Mouse (Mus musculus) CH12.LX (cell line): ENCODE data around the gene Plekhm1. TPM values are rescaled to one million over a fixed set of nuclear protein-coding genes. Genes with fewer than 3 reads are reported as not detected.

ENCODE experiments used
- DNase-seq: peaks from one replicate; pipeline ENCODE4 v3.0.0-alpha.2; 2013; ENCODE audit errors: extremely low read depth
- H3K27ac ChIP-seq: 2 replicates; pipeline ENCODE4 v1.5.1; 2012; ENCODE audit warnings: low read depth, mild to moderate bottlenecking, control low read depth, moderate library complexity; ENCODE audit not compliant: insufficient read depth
- H3K27me3 ChIP-seq: replicated peaks from 2 replicates; pipeline ENCODE3; 2012; ENCODE audit warnings: inconsistent platforms
- H3K36me3 ChIP-seq, 2 experiments: replicated peaks in 1 of 2; 2 replicates each; pipeline versions ENCODE3 to v1.6.1; 2012; ENCODE audit warnings: inconsistent platforms in 1 of 2, low read length in 1 of 2, mild to moderate bottlenecking in 1 of 2, mixed read lengths in 1 of 2, moderate library complexity in 1 of 2; ENCODE audit not compliant: control insufficient read depth in 1 of 2, insufficient read depth in 1 of 2
- H3K4me1 ChIP-seq, 2 experiments: 2 replicates each; pipeline ENCODE4 v1.6.1; 2012; ENCODE audit warnings: inconsistent platforms in 1 of 2, moderate library complexity in 1 of 2; ENCODE audit not compliant: insufficient read depth in 2 of 2, control insufficient read depth in 1 of 2
- H3K4me2 ChIP-seq: 2 replicates; pipeline ENCODE4 v1.6.1; 2012; ENCODE audit warnings: low read depth, mild to moderate bottlenecking, control low read depth; ENCODE audit not compliant: poor library complexity, insufficient read depth, severe bottlenecking
- H3K4me3 ChIP-seq, 3 experiments: fragments of 150-350 bp in 1 of 3; sonication (generic) in 1 of 3; replicated peaks in 1 of 3; 2 replicates each; pipeline versions ENCODE3 to v1.5.1; 2011 to 2012; ENCODE audit warnings: low read depth in 2 of 3, low read length in 2 of 3, mild to moderate bottlenecking in 2 of 3, moderate library complexity in 2 of 3, control low read depth in 1 of 3, improper control_type of control experiment in 1 of 3, inconsistent platforms in 1 of 3, mixed read lengths in 1 of 3; ENCODE audit not compliant: poor library complexity in 1 of 3
- H3K79me2 ChIP-seq: replicated peaks from 2 replicates; pipeline ENCODE4 v1.6.1; 2012; ENCODE audit warnings: mild to moderate bottlenecking, moderate library complexity; ENCODE audit not compliant: control insufficient read depth, poor library complexity, insufficient read depth, severe bottlenecking; ENCODE audit errors: extremely low read depth
- H3K9ac ChIP-seq: 2 replicates; pipeline ENCODE4 v1.6.1; 2012; ENCODE audit warnings: low read depth, mild to moderate bottlenecking, control low read depth, moderate library complexity; ENCODE audit not compliant: insufficient read depth
- H3K9me3 ChIP-seq: replicated peaks from 2 replicates; pipeline ENCODE3; 2012; ENCODE audit warnings: low read length, inconsistent platforms, mixed read lengths
- BHLHE40 ChIP-seq: IDR thresholded peaks from 2 replicates; pipeline ENCODE4 v1.6.1; 2011; ENCODE audit warnings: mild to moderate bottlenecking, low read depth, low read length, improper control_type of control experiment
- CTCF ChIP-seq, 2 experiments: IDR thresholded peaks in 1 of 2; conservative IDR thresholded peaks in 1 of 2; 2 replicates each; pipeline ENCODE4 v1.5.1; 2011 to 2012; ENCODE audit warnings: low read depth in 2 of 2, low read length in 2 of 2, improper control_type of control experiment in 1 of 2, inconsistent platforms in 1 of 2, mild to moderate bottlenecking in 1 of 2, moderate library complexity in 1 of 2
- E2F4 ChIP-seq: IDR thresholded peaks from 2 replicates; pipeline ENCODE4 v1.6.1; 2011; ENCODE audit warnings: low read depth, low read length, improper control_type of control experiment; ENCODE audit not compliant: insufficient replicate concordance
- ELF1 ChIP-seq: IDR thresholded peaks from 2 replicates; pipeline ENCODE4 v1.6.1; 2014; ENCODE audit warnings: low read depth, mild to moderate bottlenecking, inconsistent platforms, low read length, improper control_type of control experiment
- EP300 ChIP-seq: IDR thresholded peaks from 2 replicates; pipeline ENCODE4 v1.6.1; 2011; ENCODE audit warnings: low read length, improper control_type of control experiment
- GABPA ChIP-seq: IDR thresholded peaks from 2 replicates; pipeline ENCODE4 v1.6.1; 2012; ENCODE audit warnings: low read depth, low read length, improper control_type of control experiment, inconsistent platforms; ENCODE audit not compliant: insufficient replicate concordance
- HCFC1 ChIP-seq: IDR thresholded peaks from 2 replicates; pipeline ENCODE4 v1.6.1; 2012; ENCODE audit warnings: low read depth, mild to moderate bottlenecking, inconsistent platforms, low read length, improper control_type of control experiment
- JUN ChIP-seq: IDR thresholded peaks from 2 replicates; pipeline ENCODE4 v1.6.1; 2011; ENCODE audit warnings: low read depth, mild to moderate bottlenecking, low read length, improper control_type of control experiment, moderate library complexity; ENCODE audit not compliant: insufficient read depth
- JUND ChIP-seq: conservative IDR thresholded peaks from 2 replicates; pipeline ENCODE4 v1.6.1; 2011; ENCODE audit warnings: low read depth, low read length, improper control_type of control experiment
- KAT2A ChIP-seq: IDR thresholded peaks from 2 replicates; pipeline ENCODE4 v1.6.1; 2012; ENCODE audit warnings: low read length, improper control_type of control experiment, inconsistent platforms; ENCODE audit not compliant: insufficient replicate concordance
- MAFK ChIP-seq: IDR thresholded peaks from 2 replicates; pipeline ENCODE4 v1.6.1; 2011; ENCODE audit warnings: low read length, improper control_type of control experiment; ENCODE audit not compliant: insufficient replicate concordance
- MAX ChIP-seq: IDR thresholded peaks from 2 replicates; pipeline ENCODE4 v1.6.1; 2011; ENCODE audit warnings: low read length, improper control_type of control experiment
- MAZ ChIP-seq: IDR thresholded peaks from 2 replicates; pipeline ENCODE4 v1.6.1; 2012; ENCODE audit warnings: low read depth, mild to moderate bottlenecking, inconsistent platforms, low read length, improper control_type of control experiment, moderate library complexity
- MEF2A ChIP-seq: IDR thresholded peaks from 2 replicates; pipeline ENCODE4 v1.6.1; 2014; ENCODE audit warnings: low read depth, mild to moderate bottlenecking, inconsistent platforms, low read length, improper control_type of control experiment, borderline replicate concordance
- MXI1 ChIP-seq: IDR thresholded peaks from 2 replicates; pipeline ENCODE4 v1.6.1; 2011; ENCODE audit warnings: mild to moderate bottlenecking, low read depth, low read length, improper control_type of control experiment
- NELFE ChIP-seq: IDR thresholded peaks from 2 replicates; pipeline ENCODE4 v1.6.1; 2011; ENCODE audit warnings: low read depth, low read length, improper control_type of control experiment
- NRF1 ChIP-seq: IDR thresholded peaks from 2 replicates; pipeline ENCODE4 v1.6.1; 2014; ENCODE audit warnings: low read depth, mild to moderate bottlenecking, inconsistent platforms, low read length, improper control_type of control experiment, moderate library complexity
- PAX5 ChIP-seq: IDR thresholded peaks from 2 replicates; pipeline ENCODE4 v1.6.1; 2012; ENCODE audit warnings: low read length, inconsistent platforms, mixed read lengths
- POLR2A ChIP-seq: IDR thresholded peaks from 2 replicates; pipeline ENCODE4 v1.6.1; 2011; ENCODE audit warnings: low read depth, mild to moderate bottlenecking, improper control_type of control experiment, low read length
- POLR2AphosphoS2 ChIP-seq: IDR thresholded peaks from 2 replicates; pipeline ENCODE4 v1.6.1; 2011; ENCODE audit warnings: low read depth, low read length, improper control_type of control experiment
- RCOR1 ChIP-seq: conservative IDR thresholded peaks from 2 replicates; pipeline ENCODE4 v1.6.1; 2012; ENCODE audit warnings: low read depth, mild to moderate bottlenecking, inconsistent platforms, low read length, improper control_type of control experiment
- SIN3A ChIP-seq: IDR thresholded peaks from 2 replicates; pipeline ENCODE4 v1.6.1; 2012; ENCODE audit warnings: low read length, improper control_type of control experiment, inconsistent platforms
- SMC3 ChIP-seq: IDR thresholded peaks from 2 replicates; pipeline ENCODE4 v1.6.1; 2011; ENCODE audit warnings: low read depth, low read length, improper control_type of control experiment
- TCF12 ChIP-seq: IDR thresholded peaks from 2 replicates; pipeline ENCODE4 v1.6.1; 2014; ENCODE audit warnings: low read depth, mild to moderate bottlenecking, inconsistent platforms, low read length, improper control_type of control experiment
- UBTF ChIP-seq: IDR thresholded peaks from 2 replicates; pipeline ENCODE4 v1.6.1; 2012; ENCODE audit warnings: low read depth, mild to moderate bottlenecking, inconsistent platforms, low read length, improper control_type of control experiment, moderate library complexity
- ZKSCAN1 ChIP-seq: IDR thresholded peaks from 2 replicates; pipeline ENCODE4 v1.6.1; 2012; ENCODE audit warnings: low read depth, inconsistent platforms, low read length, improper control_type of control experiment, borderline replicate concordance
- ZMIZ1 ChIP-seq: IDR thresholded peaks from 2 replicates; pipeline ENCODE4 v1.6.1; 2012; ENCODE audit warnings: low read depth, mild to moderate bottlenecking, inconsistent platforms, low read length, improper control_type of control experiment
- ZNF384 ChIP-seq: IDR thresholded peaks from 2 replicates; pipeline ENCODE4 v1.6.1; 2012; ENCODE audit warnings: low read depth, low read length, improper control_type of control experiment, inconsistent platforms
- dilution Hi-C: fragments of 300-500 bp; cut with MboI; formaldehyde crosslinking; loops from 2 replicates; pipeline ENCODE4 v1.14.3; 2020; ENCODE audit warnings: low sequenced_read_pairs; ENCODE audit not compliant: extremely low pct_unique_long_range_greater_than_20kb, extremely low pct_ligation_motif_present
- in situ Hi-C: fragments of 300-500 bp; cut with MboI; formaldehyde crosslinking; loops from 3 replicates; pipeline ENCODE4 v1.14.3; 2019; ENCODE audit warnings: low sequenced_read_pairs, low pct_ligation_motif_present, low pct_unique_long_range_greater_than_20kb, mixed read lengths
- polyA plus RNA-seq: library from polyadenylated mRNA; unstranded; fragments of >175 nt; gene quantifications from 2 replicates; pipeline ENCODE4 v1.2.1, GENCODE M21; 2012; ENCODE audit warnings: low read depth; ENCODE audit not compliant: insufficient read length
- total RNA-seq, 2 experiments: library from RNA; depleted of rRNA; stranded (reverse); fragments of 300-350 nt in 1 of 2; fragments of >200 nt in 1 of 2; gene quantifications; 2 replicates each; pipeline ENCODE4 v1.2.3; 2012 to 2014

Gene Plekhm1
- total and polyA plus RNA-seq, 3 experiments = 3.5 to 23.2 (median 5.3) TPM

DNA sequence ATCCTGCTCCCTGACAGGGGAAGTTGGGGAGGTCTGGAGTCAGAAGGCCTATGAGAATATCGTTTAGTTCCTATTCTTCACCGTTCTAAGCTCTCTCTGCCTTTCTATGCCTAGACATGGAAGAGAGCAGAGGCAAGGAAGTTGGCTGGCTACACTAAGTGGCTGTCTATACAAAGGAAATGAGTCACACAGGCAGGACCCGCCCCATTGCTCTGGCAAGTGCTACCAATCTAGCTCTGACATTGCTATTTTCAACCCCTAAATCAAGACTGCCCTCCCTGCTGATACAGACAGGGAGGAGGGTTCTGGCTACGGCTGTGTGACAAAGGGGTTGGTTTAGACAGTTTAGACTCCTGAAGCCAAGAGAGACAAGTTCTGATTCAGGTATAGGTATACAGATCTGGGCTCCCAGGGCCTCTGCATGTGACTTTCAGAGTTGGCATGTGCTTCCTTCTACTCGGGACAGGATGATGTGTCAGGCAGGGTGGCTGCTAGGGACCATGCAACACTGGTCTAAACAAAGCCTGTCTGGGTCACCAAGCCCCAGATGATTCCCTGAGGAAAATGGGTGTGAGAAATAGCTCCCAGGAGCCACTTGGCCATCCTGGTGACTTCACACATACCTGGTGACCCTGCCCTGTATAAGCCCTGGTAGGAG is 30.4 kb downstream of the Plekhm1 start:
- Histone ChIP-seq H3K27ac (no peak overlapping the region), H3K36me3 (peaks cover 36 to 79% of the 10 kb centered on the region in 2 experiments), H3K4me1 (peaks cover 25 to 87% of the 10 kb centered on the region in 2 experiments), H3K27me3 (no peaks in the 10 kb centered on the region), H3K9ac (no peak overlapping the region), H3K4me3 (no peak overlapping the region), H3K79me2 (no peaks in the 10 kb centered on the region), H3K4me2 (no peak overlapping the region), H3K9me3 (no peaks in the 10 kb centered on the region)
- no peak for TF ChIP-seq UBTF
- no peak for TF ChIP-seq TCF12
- TF ChIP-seq MXI1 = no peak
- TF ChIP-seq ELF1 = 0 out of 2 replicates have a peak, but pooled peaks have one; percentile 21
- no peak for TF ChIP-seq MEF2A
- TF ChIP-seq SMC3 = no peak
- TF ChIP-seq GABPA = no peak
- TF ChIP-seq NELFE = no peak
- TF ChIP-seq MAX = no peak
- TF ChIP-seq JUND = no peak
- peak; percentile 71 for TF ChIP-seq BHLHE40
- TF ChIP-seq E2F4 = no peak
- no peak for TF ChIP-seq SIN3A
- 0 out of 2 replicates have a peak, but pooled peaks have one; percentile 41 for TF ChIP-seq MAZ
- TF ChIP-seq ZNF384 = no peak
- peak; percentile 19; the same call in 1 of the 2 replicates for TF ChIP-seq EP300
- no peak for TF ChIP-seq ZKSCAN1
- no peak for TF ChIP-seq ZMIZ1
- TF ChIP-seq MAFK = no peak
- no peak for TF ChIP-seq PAX5
- TF ChIP-seq CTCF (conservative IDR thresholded peaks at IDR 0.05 in 1 of 2, IDR thresholded peaks at IDR 0.05 in 1 of 2; ENCODE audit: low read depth in 2 of 2, low read length in 2 of 2) = no peak
- 0 out of 2 replicates have a peak, but pooled peaks have one; percentile 2 for TF ChIP-seq JUN
- TF ChIP-seq RCOR1 = no peak
- no peak for TF ChIP-seq KAT2A
- TF ChIP-seq POLR2A = no peak
- TF ChIP-seq HCFC1 = no peak
- no peak for TF ChIP-seq POLR2AphosphoS2
- TF ChIP-seq NRF1 = no peak
- dilution Hi-C loops = no loop called here
- DNase-seq = peak; percentile 74
- in situ Hi-C loops = no loop called here
